Mouse (Mus musculus): ENCODE results near the gene Zfp853. TPM values are rescaled to one million over a fixed set of nuclear protein-coding genes. Genes with fewer than 3 reads are reported as not detected.

Zfp853 gene
- polyA plus RNA-seq, 2 experiments = 0.10 TPM; not detected in 1

DNA sequence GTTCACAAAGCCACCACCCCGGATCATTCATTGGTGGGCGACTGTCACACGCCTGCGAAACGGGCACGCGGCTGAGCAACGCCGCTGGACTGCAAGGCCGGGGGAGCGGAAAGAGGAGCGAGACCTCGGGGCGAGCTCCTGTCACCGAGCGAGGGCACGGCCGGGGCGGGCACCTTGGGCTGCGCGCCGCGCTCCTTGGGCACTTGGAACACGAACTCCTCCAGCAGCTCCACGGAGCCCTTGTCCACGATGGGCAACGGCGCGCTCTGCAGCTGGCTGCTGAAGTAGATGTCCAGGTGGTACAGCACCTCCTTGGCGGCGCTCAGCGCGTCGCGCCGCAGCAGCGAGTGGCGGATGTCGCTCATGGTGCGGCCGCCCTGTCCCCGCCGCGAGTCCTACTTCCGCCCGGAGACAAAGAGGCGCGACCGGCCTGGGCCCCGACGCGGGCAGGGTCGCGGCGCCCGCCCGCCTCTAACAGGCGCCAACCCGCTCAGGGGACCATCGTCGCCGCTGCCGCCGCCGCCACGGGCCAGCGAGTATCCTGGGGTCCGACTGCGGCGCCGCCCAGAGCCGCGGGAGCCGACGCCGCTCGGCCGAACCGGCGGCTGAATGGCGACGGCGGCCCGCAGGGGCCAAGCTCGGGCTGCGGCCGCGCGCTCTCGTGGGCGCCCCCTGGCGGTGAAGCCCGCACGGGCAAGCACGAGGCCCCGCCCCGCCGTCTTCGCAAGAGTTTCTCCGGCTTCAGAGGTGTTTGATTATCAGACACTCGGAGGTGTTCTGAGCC lies 21.5 kb upstream of the Zfp853 start, which contains the start of gene E130309D02Rik:
Gene E130309D02Rik, minus strand, starts transcription at position 631 of the 784 bp plus-strand sequence.
- WGBS (ENCODE audit: insufficient replicate concordance) = under 1% methylated on average over 97 of the region's 101 CpGs
- Histone ChIP-seq H3K27me3 (ENCODE audit: control insufficient read depth, insufficient read depth, low read length) (no peaks in the 10 kb centered on the region), H3K27ac (peak within 1 kb of the TSS; percentile 30), H3K4me3 (ENCODE audit: insufficient read depth in 1 of 2, low read depth in 2 of 2, low read length in 2 of 2) (peak within 1 kb of the TSS; percentile 75 to 92), H3K4me1 (replicated peaks; ENCODE audit: control insufficient read depth in 2 of 2, insufficient read depth in 2 of 2, low read length in 1 of 2) (peaks cover 3 to 13% of the 10 kb centered on the region in 2 experiments; a peak in 3 of 4 replicates), H3K4me2 (ENCODE audit: low read depth) (peak within 1 kb of the TSS; percentile 89), H3K36me3 (replicated peaks; ENCODE audit: control insufficient read depth, insufficient read depth, low read depth) (peaks cover 20% of the 10 kb centered on the region), H3K9me3 (ENCODE audit: control insufficient read depth, low read length) (no peaks in the 10 kb centered on the region), H3K9ac (replicated peaks) (peak within 1 kb of the TSS; percentile 74)
- TF ChIP-seq EP300 (IDR thresholded peaks at IDR 0.05; ENCODE audit: low read depth) (no peak), CTCF (IDR thresholded peaks at IDR 0.05; ENCODE audit: low read depth) (peak; percentile 77)
- DNase-seq (ENCODE audit: low read depth in 3 of 3, low spot score in 3 of 3) (peak; percentile 65 to 72 (median 72)), ATAC-seq (ENCODE audit: insufficient read depth) (peak; percentile 87)

DNA sequence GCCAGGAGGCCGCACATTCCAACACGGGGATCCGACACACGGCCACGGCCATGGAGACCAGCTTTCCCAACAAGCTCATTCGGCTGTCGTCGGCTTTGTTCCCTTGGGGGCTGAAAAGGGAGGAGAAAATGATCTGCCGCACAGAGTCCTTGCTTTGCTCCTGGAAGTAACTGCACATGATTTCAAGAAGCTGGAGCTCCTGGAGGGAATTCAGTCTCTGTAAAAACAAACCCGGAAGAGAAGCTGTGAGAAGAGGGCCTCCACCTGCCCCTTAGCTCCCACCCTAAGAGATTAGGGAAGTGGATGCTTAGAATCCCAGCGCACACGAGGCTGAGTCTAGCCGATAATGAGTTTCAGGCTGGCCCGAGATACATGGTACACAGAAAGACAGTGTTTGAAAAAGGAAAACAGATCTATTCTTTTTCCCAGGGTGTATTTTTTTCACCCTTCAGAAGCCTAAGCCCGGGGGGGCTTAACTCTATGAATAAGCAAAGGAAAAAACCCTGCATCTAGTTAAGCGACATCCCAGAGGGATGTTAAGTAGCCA lies 20.8 kb upstream of the Zfp853 start:
- no peaks in the 10 kb centered on the region for H3K27me3 ChIP-seq (ENCODE audit: control insufficient read depth, insufficient read depth, low read length)
- H3K36me3 ChIP-seq (replicated peaks; ENCODE audit: control insufficient read depth, insufficient read depth, low read depth) = peaks cover 26% of the 10 kb centered on the region
- H3K9ac ChIP-seq (replicated peaks) = peak overlapping the region; percentile 74
- H3K27ac ChIP-seq = peak overlapping the region; percentile 30
- TF ChIP-seq CTCF (IDR thresholded peaks at IDR 0.05; ENCODE audit: low read depth) (no peak), EP300 (IDR thresholded peaks at IDR 0.05; ENCODE audit: low read depth) (no peak)
- H3K4me2 ChIP-seq (ENCODE audit: low read depth) = peak overlapping the region; percentile 89
- no peaks in the 10 kb centered on the region for H3K9me3 ChIP-seq (ENCODE audit: control insufficient read depth, low read length)
- peak overlapping the region; percentile 75 to 92 for H3K4me3 ChIP-seq (ENCODE audit: insufficient read depth in 1 of 2, low read depth in 2 of 2, low read length in 2 of 2)
- H3K4me1 ChIP-seq (replicated peaks; ENCODE audit: control insufficient read depth in 2 of 2, insufficient read depth in 2 of 2, low read length in 1 of 2) = peaks cover 3 to 13% of the 10 kb centered on the region in 2 experiments; a peak in 3 of 4 replicates
- DNase-seq (ENCODE audit: low read depth in 3 of 3, low spot score in 3 of 3) (peak; percentile 25 to 46 (median 37)), ATAC-seq (ENCODE audit: insufficient read depth) (peak; percentile 56; the same call in 1 of the 2 replicates)
- 7% methylated on average over 16 of the region's 16 CpGs for WGBS (ENCODE audit: insufficient replicate concordance)

DNA sequence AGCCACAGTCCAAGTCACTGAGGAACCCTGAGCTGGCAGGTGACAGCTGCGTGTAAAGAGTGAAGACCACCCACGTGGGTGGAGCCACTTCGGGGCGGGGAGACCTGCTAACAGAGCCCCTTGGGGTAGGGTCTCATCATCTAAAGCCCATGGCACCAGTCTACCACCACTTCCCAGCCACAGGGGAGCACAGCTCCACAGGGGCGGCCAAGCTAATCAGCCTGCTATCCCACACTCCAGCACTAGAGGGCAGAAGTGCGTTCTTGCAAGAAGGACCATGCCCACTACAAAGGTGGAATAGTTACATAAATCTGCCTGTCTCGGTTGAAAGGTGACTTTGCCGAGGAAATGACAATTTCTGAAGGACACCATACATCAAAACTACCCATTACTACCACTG lies 18.5 kb upstream of the Zfp853 start:
- Histone ChIP-seq H3K27me3 (ENCODE audit: control insufficient read depth, insufficient read depth, low read length) (no peaks in the 10 kb centered on the region), H3K4me1 (replicated peaks; ENCODE audit: control insufficient read depth in 2 of 2, insufficient read depth in 2 of 2, low read length in 1 of 2) (peaks cover 3 to 13% of the 10 kb centered on the region in 2 experiments; a peak in 3 of 4 replicates), H3K4me2 (ENCODE audit: low read depth) (no peak overlapping the region), H3K9ac (replicated peaks) (no peak overlapping the region), H3K27ac (no peak overlapping the region), H3K4me3 (ENCODE audit: insufficient read depth in 1 of 2, low read depth in 2 of 2, low read length in 2 of 2) (no peak overlapping the region), H3K9me3 (ENCODE audit: control insufficient read depth, low read length) (no peaks in the 10 kb centered on the region), H3K36me3 (replicated peaks; ENCODE audit: control insufficient read depth, insufficient read depth, low read depth) (peaks cover 41% of the 10 kb centered on the region)
- ATAC-seq (ENCODE audit: insufficient read depth) = no peak
- 54% methylated on average over 8 of the region's 8 CpGs for WGBS (ENCODE audit: insufficient replicate concordance)
- TF ChIP-seq EP300 (IDR thresholded peaks at IDR 0.05; ENCODE audit: low read depth) (no peak), CTCF (IDR thresholded peaks at IDR 0.05; ENCODE audit: low read depth) (peak; percentile 97)
- peak; percentile 64 to 70 (median 65) for DNase-seq (ENCODE audit: low read depth in 3 of 3, low spot score in 3 of 3)

DNA sequence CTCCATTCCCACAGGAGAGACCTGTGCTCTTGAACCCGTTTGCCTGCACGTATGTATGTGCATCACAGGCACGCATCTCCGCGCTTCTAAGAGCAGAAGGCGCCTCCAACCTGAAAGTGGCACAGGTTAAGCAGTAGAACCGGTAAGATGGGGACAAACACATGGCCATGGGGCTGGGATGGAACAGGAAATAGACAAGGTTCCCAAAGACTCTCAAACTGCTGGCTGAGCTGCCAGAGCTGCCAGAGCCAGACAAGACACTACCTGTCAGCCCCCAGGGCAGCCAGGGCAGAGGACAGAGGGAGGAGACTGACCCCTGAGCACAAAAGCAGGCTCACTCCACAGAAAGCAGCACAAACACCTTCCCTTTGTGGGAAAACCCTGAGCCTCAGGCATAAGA lies 16.5 kb upstream of the Zfp853 start:
- TF ChIP-seq EP300 (IDR thresholded peaks at IDR 0.05; ENCODE audit: low read depth) (no peak), CTCF (IDR thresholded peaks at IDR 0.05; ENCODE audit: low read depth) (no peak)
- ATAC-seq (ENCODE audit: insufficient read depth) = no peak
- Histone ChIP-seq H3K4me2 (ENCODE audit: low read depth) (no peak overlapping the region), H3K4me1 (replicated peaks; ENCODE audit: control insufficient read depth in 2 of 2, insufficient read depth in 2 of 2, low read length in 1 of 2) (peaks cover 3 to 10% of the 10 kb centered on the region in 2 experiments; a peak in 3 of 4 replicates), H3K27me3 (ENCODE audit: control insufficient read depth, insufficient read depth, low read length) (no peaks in the 10 kb centered on the region), H3K9ac (replicated peaks) (no peak overlapping the region), H3K9me3 (ENCODE audit: control insufficient read depth, low read length) (no peaks in the 10 kb centered on the region), H3K36me3 (replicated peaks; ENCODE audit: control insufficient read depth, insufficient read depth, low read depth) (peaks cover 55% of the 10 kb centered on the region), H3K4me3 (ENCODE audit: insufficient read depth in 1 of 2, low read depth in 2 of 2, low read length in 2 of 2) (no peak overlapping the region), H3K27ac (no peak overlapping the region)
- 88% methylated on average over 7 of the region's 7 CpGs for WGBS (ENCODE audit: insufficient replicate concordance)
- DNase-seq (ENCODE audit: low read depth in 3 of 3, low spot score in 3 of 3) = no peak

DNA sequence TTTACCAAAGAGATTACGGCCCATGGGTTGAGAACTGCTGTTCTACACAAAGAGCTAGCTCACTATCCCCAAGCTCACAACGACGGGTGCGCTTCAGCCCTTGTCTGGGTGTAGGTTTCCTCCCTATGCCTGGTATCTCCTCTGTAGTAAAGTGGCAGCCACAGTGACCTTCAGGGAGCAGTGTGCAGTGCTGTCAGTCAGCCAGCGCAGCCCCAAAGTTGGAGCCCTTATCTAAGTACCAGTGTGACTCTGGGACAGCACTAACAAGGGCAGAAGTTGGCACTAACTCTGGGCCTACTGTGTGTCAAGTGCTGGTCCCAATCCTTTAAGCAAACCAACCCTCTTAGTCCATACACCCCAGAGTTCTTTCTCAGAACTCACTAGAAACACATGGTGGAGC lies 15.4 kb upstream of the Zfp853 start:
- TF ChIP-seq EP300 (IDR thresholded peaks at IDR 0.05; ENCODE audit: low read depth) = no peak
- no peak for TF ChIP-seq CTCF (IDR thresholded peaks at IDR 0.05; ENCODE audit: low read depth)
- ATAC-seq (ENCODE audit: insufficient read depth) (no peak), DNase-seq (ENCODE audit: low read depth in 3 of 3, low spot score in 3 of 3) (no peak)
- no peak overlapping the region for H3K4me2 ChIP-seq (ENCODE audit: low read depth)
- H3K4me1 ChIP-seq (replicated peaks; ENCODE audit: control insufficient read depth in 2 of 2, insufficient read depth in 2 of 2, low read length in 1 of 2) = peaks cover under 1 to 10% of the 10 kb centered on the region in 2 experiments; a peak in 3 of 4 replicates
- peaks cover 55% of the 10 kb centered on the region for H3K36me3 ChIP-seq (replicated peaks; ENCODE audit: control insufficient read depth, insufficient read depth, low read depth)
- no peaks in the 10 kb centered on the region for H3K27me3 ChIP-seq (ENCODE audit: control insufficient read depth, insufficient read depth, low read length)
- no peak overlapping the region for H3K27ac ChIP-seq
- H3K9ac ChIP-seq (replicated peaks) = no peak overlapping the region
- no peak overlapping the region for H3K4me3 ChIP-seq (ENCODE audit: insufficient read depth in 1 of 2, low read depth in 2 of 2, low read length in 2 of 2)
- 87% methylated on average over 5 of the region's 5 CpGs for WGBS (ENCODE audit: insufficient replicate concordance)
- H3K9me3 ChIP-seq (ENCODE audit: control insufficient read depth, low read length) = no peaks in the 10 kb centered on the region
